Mouse (Mus musculus): ENCODE data around the gene Lce1a1.
"Not testable (repeated sequence)": the region's sequence is repeated elsewhere in the genome, so short reads cannot be mapped to it uniquely, and the experiment has no call there.

The Lce1a1 gene

GRCm38 (mm10) chr3:92648207-92648606, at the start of gene Lce1a1:
Gene Lce1a1, minus strand, starts transcription at chr3:92648307.
- no peak for DNase-seq (ENCODE audit: low spot score in 2 of 2)

GRCm38 (mm10) chr3:92694613-92695012, 46.5 kb upstream of the Lce1a1 start:
- DNase-seq (ENCODE audit: low spot score in 2 of 2): no peak

- no peak for DNase-seq (ENCODE audit: low spot score in 2 of 2)
Observed at GRCm38 (mm10) chr3:92691688-92692087, 43.6 kb upstream of the Lce1a1 start.

GRCm38 (mm10) chr3:92689154-92689553, 41.0 kb upstream of the Lce1a1 start:
- not testable (repeated sequence) for DNase-seq (ENCODE audit: low spot score in 2 of 2)

- no peak for DNase-seq (ENCODE audit: low spot score in 2 of 2)
Observed at GRCm38 (mm10) chr3:92687110-92687509, 39.0 kb upstream of the Lce1a1 start, which contains the start of gene Lce1d. Gene Lce1d, minus strand, starts transcription at chr3:92687210.

GRCm38 (mm10) chr3:92678947-92679346, 30.8 kb upstream of the Lce1a1 start, which contains the start of gene Lce1c:
Gene Lce1c, plus strand, starts transcription at chr3:92679247.
- no peak for DNase-seq (ENCODE audit: low spot score in 2 of 2)

- no peak for DNase-seq (ENCODE audit: low spot score in 2 of 2)
Observed at GRCm38 (mm10) chr3:92670215-92670614, 22.1 kb upstream of the Lce1a1 start, which contains the start of gene Lce1a2. Gene Lce1a2, minus strand, starts transcription at chr3:92670315.

GRCm38 (mm10) chr3:92656826-92657225, 8.7 kb upstream of the Lce1a1 start, which contains the start of gene Lce1b:
Gene Lce1b, minus strand, starts transcription at chr3:92656926.
- DNase-seq (ENCODE audit: low spot score in 2 of 2): no peak

GRCm38 (mm10) chr3:92639854-92640253, 8.3 kb downstream of the Lce1a1 start:
- no peak for DNase-seq (ENCODE audit: low spot score in 2 of 2)

- DNase-seq (ENCODE audit: low spot score in 2 of 2): no peak
Observed at GRCm38 (mm10) chr3:92638653-92638991, 9.5 kb downstream of the Lce1a1 start.

- no peak for DNase-seq (ENCODE audit: low spot score in 2 of 2)
Observed at GRCm38 (mm10) chr3:92637745-92638652, 10.1 kb downstream of the Lce1a1 start.

- no peak for DNase-seq (ENCODE audit: low spot score in 2 of 2)
Observed at GRCm38 (mm10) chr3:92621560-92621959, 26.5 kb downstream of the Lce1a1 start, which contains the start of gene Lce6a. Gene Lce6a, minus strand, starts transcription at chr3:92621660.

GRCm38 (mm10) chr3:92609804-92610203, 38.3 kb downstream of the Lce1a1 start:
- DNase-seq (ENCODE audit: low spot score in 2 of 2): no peak

- no peak for DNase-seq (ENCODE audit: low spot score in 2 of 2)
Observed at GRCm38 (mm10) chr3:92607392-92607791, 40.7 kb downstream of the Lce1a1 start, which contains the start of gene 2210017I01Rik. Gene 2210017I01Rik, minus strand, starts transcription at chr3:92607492.

- no peak for DNase-seq (ENCODE audit: low spot score in 2 of 2)
Observed at GRCm38 (mm10) chr3:92602169-92602568, 45.9 kb downstream of the Lce1a1 start.

GRCm38 (mm10) chr3:92600456-92600855, 47.7 kb downstream of the Lce1a1 start:
- DNase-seq (ENCODE audit: low spot score in 2 of 2): no peak

- no peak for DNase-seq (ENCODE audit: low spot score in 2 of 2)
Observed at GRCm38 (mm10) chr3:92599973-92600372, 48.1 kb downstream of the Lce1a1 start.

GRCm38 (mm10) chr3:92598429-92598828, 49.7 kb downstream of the Lce1a1 start:
- no peak for DNase-seq (ENCODE audit: low spot score in 2 of 2)

All from frontal cortex, postnatal 25 days (tissue).